Mouse (Mus musculus) small intestine, adult 2 months (tissue): ENCODE data around the gene Mcoln1. TPM values are rescaled to one million over a fixed set of nuclear protein-coding genes. Genes with fewer than 3 reads are reported as not detected.

Source experiments
- H3K27ac ChIP-seq: fragments of 200-500 bp; 2 replicates; pipeline ENCODE4 v1.5.1; 2012; ENCODE audit warnings: low read depth, low read length, control low read depth, inconsistent platforms; ENCODE audit not compliant: insufficient read depth
- H3K27me3 ChIP-seq: fragments of 200-500 bp; 2 replicates; pipeline ENCODE4 v1.6.1; 2012; ENCODE audit warnings: mild to moderate bottlenecking, moderate library complexity, low read length, inconsistent platforms; ENCODE audit not compliant: control insufficient read depth, insufficient read depth
- H3K36me3 ChIP-seq: fragments of 200-500 bp; 2 replicates; pipeline ENCODE4 v1.6.1; 2012; ENCODE audit warnings: mild to moderate bottlenecking, low read length, control low read depth, inconsistent platforms; ENCODE audit not compliant: control insufficient read depth, insufficient read depth
- H3K4me1 ChIP-seq: fragments of 200-500 bp; 2 replicates; pipeline ENCODE4 v1.6.1; 2012; ENCODE audit warnings: low read length, inconsistent platforms, mixed read lengths; ENCODE audit not compliant: control insufficient read depth, insufficient read depth, insufficient read length
- H3K4me3 ChIP-seq: fragments of 200-500 bp; 2 replicates; pipeline ENCODE4 v1.5.1; 2012; ENCODE audit warnings: low read depth, mild to moderate bottlenecking, control low read depth, inconsistent platforms, low read length, moderate library complexity
- CTCF ChIP-seq: fragments of 200-500 bp; IDR thresholded peaks from 2 replicates; pipeline ENCODE4 v1.5.1; 2012; ENCODE audit warnings: low read depth, mild to moderate bottlenecking, control low read depth, inconsistent platforms, low read length, moderate library complexity, mixed read lengths; ENCODE audit not compliant: insufficient replicate concordance, insufficient read length; ENCODE audit errors: extremely low read depth
- POLR2A ChIP-seq: fragments of 200-500 bp; IDR thresholded peaks from 2 replicates; pipeline ENCODE4 v1.6.1; 2012; ENCODE audit warnings: low read depth, mild to moderate bottlenecking, control low read depth, inconsistent platforms, low read length, moderate library complexity
- WGBS: fragments of 180-500 bp; shearing (Covaris S2); methylation state at CpG from one replicate; pipeline ENCODE4 v1.1.7; 2018; 5-methylcytosine and 5-hydroxymethylcytosine counted together
- polyA plus RNA-seq: library from polyadenylated mRNA; depleted of rRNA; stranded (reverse); fragments of >200 nt; gene quantifications from 2 replicates; pipeline ENCODE4 v1.2.3, GENCODE M21; 2012

The Mcoln1 gene
- polyA plus RNA-seq, 1 experiment, result 389 TPM

DNA sequence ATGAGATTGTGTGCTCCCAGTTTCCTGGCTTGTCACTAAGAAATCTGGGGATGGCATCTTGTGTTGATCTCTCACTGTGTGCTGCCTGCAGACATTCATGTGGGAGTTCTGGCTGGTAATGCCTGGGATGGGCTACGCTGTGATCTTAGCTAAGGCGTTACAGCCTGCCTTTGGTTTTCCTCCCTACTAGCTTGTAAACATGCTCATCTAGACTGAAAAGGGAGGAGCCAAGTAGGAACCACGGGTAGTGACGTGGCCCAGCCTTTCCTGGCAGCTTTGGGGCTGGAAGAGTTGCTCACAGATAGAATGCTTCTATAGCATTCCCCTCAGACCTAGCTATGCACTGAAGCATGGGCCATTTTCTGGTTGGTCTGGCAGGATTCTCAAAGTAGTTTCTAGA lies 2.0 kb downstream of the Mcoln1 start:
- no peak overlapping the region for H3K27ac ChIP-seq
- H3K27me3 ChIP-seq, result no peaks in the 10 kb centered on the region
- 49% methylated on average over 4 of the region's 4 CpGs for WGBS
- TF ChIP-seq CTCF (no peak), POLR2A (no peak)
- H3K4me3 ChIP-seq, result no peak overlapping the region
- peaks cover 10% of the 10 kb centered on the region; the same call in 1 of the 2 replicates for H3K4me1 ChIP-seq
- H3K36me3 ChIP-seq, result peaks cover 8% of the 10 kb centered on the region; the same call in 1 of the 2 replicates

DNA sequence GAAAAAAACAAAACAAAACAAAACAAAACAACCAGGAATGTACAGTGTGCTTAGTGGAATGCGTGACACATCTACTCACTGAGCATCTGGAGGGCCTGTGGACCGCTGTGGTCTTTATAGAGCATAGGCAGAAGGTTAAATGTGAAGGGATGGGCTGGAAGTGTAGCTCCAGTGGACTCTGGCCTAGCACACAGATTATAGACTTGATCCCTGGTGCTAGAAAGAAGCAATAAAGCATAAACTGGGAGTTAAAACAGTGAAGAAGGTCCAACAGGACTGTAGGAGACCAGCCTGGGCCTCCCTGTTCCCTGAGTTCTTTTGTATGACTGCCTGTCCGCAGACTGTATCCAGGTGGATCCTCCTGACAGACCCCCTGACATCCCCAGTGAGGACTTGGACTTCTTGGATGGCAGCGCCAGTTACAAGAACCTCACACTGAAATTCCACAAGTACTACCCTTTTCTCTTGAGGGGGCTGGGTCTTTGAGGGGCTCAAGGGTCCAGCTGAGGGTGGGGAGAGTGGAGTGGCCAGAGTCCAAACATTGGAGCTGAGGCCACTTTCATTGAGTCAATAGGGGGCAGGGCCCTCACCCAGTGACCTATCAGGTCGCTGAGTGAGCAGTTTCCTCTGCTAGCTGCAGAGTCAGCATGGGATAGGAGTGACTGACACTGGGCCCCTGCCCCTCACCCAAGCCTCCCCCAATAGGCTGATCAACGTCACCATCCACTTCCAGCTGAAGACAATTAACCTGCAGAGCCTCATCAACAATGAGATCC lies 7.9 kb downstream of the Mcoln1 start:
- H3K4me3 ChIP-seq, result no peak overlapping the region
- peaks cover 12% of the 10 kb centered on the region; the same call in 1 of the 2 replicates for H3K4me1 ChIP-seq
- H3K36me3 ChIP-seq, result peaks cover 16% of the 10 kb centered on the region; the same call in 1 of the 2 replicates
- no peak for TF ChIP-seq POLR2A
- TF ChIP-seq CTCF, result no peak
- H3K27me3 ChIP-seq, result no peaks in the 10 kb centered on the region
- H3K27ac ChIP-seq, result peak overlapping the region; percentile 74
- 79% methylated on average over 6 of the region's 6 CpGs for WGBS

DNA sequence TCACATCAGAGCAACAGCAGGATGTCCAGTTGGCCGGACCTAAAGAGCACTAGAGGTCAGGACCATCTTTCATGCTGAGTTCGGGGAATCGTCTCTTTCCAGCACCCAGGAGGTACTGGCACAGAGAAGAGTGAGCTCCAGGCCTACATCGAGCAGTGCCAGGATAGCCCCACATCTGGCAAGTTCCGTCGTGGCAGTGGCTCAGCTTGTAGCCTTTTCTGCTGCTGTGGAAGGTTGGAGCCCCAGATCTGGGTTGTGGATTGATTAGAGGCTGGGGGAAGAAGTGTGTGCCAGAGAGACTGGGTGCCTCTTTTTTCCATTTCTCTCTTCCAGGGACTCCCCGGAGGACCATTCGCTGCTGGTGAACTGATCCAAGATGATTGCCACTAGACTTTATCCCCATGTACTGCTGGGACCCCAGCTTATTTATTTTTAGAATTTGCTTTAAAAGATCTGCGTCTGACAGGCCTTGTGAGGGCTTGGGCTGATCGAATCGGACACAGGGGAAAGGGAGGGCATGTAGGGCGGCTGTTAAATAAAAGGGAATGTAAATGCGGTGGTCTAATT lies 14.5 kb downstream of the Mcoln1 start:
- H3K4me3 ChIP-seq, result peak overlapping the region; percentile 75
- WGBS, result 35% methylated on average over 13 of the region's 13 CpGs

DNA sequence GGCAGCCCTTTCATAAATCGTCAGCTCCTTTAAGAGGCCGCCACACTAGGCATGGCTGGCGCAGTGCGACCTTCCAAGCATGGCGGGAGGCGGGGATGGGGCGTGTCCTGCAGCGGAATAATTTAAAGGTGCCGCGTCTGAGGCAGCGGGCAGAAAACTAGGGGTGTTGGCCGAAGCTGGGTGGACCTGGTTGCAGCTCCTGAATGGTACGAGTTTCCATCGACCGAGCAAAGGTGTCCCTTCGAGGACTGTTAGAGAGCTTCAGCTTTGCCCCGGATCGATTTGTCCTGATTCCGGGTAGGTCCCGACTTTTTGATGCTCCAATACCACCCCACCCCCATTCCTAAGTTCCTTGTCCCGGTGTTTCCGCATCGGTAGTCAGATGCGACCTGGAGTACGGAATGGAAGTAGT lies 15.0 kb downstream of the Mcoln1 start, which contains the start of gene Pnpla6:
Gene Pnpla6, plus strand, starts transcription at position 125 of the 412 bp plus-strand sequence.
- WGBS, result under 1% methylated on average over 25 of the region's 25 CpGs
- TF ChIP-seq CTCF (no peak), POLR2A (peak; percentile 95)
- H3K36me3 ChIP-seq, result no peaks in the 10 kb centered on the region; the same call in 1 of the 2 replicates
- peak within 1 kb of the TSS; percentile 81 for H3K27ac ChIP-seq
- H3K27me3 ChIP-seq, result no peaks in the 10 kb centered on the region
- H3K4me1 ChIP-seq, result peaks cover 6% of the 10 kb centered on the region
- peak within 1 kb of the TSS; percentile 75 for H3K4me3 ChIP-seq

More for the DNA sequence above, 14.5 kb downstream of the Mcoln1 start:
- no peaks in the 10 kb centered on the region; the same call in 1 of the 2 replicates for H3K36me3 ChIP-seq
- no peak overlapping the region for H3K27ac ChIP-seq
- H3K4me1 ChIP-seq, result peaks cover 6% of the 10 kb centered on the region
- no peaks in the 10 kb centered on the region for H3K27me3 ChIP-seq
- TF ChIP-seq POLR2A, result no peak

DNA sequence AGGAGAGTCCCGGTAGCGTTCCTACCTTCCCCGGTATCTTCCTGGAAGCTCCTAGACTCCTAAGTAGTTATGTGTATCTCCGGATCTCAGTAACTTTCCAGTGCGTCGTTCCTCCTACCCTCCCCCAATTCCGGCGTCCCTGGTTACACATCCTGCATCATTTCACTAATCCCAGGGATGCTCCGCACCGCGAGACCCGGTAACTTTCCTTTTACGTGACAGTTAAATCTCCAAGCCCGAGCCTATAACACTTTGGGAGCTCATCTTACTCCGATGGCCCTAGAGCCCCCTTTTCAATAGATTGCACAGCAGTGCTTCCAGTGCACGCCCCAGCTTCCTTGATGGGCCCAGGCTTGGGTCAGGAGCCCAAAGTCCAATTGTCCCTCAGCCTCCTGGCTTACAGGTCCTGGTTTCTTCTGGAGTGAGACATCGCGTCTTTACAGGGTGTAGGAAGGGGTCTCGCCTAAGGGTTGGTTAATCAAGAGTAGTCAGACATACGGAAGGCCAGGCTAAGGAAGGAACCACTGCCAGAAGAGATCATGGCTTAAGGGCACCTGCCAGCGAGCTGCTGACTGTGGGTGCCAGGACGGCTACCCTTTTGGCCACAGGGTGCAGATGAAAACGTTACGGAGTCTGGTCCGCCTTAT lies 15.6 kb downstream of the Mcoln1 start:
- under 1% methylated on average over 25 of the region's 25 CpGs for WGBS
- H3K4me3 ChIP-seq, result peak overlapping the region; percentile 75
- no peaks in the 10 kb centered on the region for H3K27me3 ChIP-seq
- peaks cover 2% of the 10 kb centered on the region; the same call in 1 of the 2 replicates for H3K36me3 ChIP-seq
- TF ChIP-seq POLR2A (peak; percentile 38; the same call in 1 of the 2 replicates), CTCF (no peak)
- H3K4me1 ChIP-seq, result peaks cover 6% of the 10 kb centered on the region
- peak overlapping the region; percentile 81 for H3K27ac ChIP-seq

DNA sequence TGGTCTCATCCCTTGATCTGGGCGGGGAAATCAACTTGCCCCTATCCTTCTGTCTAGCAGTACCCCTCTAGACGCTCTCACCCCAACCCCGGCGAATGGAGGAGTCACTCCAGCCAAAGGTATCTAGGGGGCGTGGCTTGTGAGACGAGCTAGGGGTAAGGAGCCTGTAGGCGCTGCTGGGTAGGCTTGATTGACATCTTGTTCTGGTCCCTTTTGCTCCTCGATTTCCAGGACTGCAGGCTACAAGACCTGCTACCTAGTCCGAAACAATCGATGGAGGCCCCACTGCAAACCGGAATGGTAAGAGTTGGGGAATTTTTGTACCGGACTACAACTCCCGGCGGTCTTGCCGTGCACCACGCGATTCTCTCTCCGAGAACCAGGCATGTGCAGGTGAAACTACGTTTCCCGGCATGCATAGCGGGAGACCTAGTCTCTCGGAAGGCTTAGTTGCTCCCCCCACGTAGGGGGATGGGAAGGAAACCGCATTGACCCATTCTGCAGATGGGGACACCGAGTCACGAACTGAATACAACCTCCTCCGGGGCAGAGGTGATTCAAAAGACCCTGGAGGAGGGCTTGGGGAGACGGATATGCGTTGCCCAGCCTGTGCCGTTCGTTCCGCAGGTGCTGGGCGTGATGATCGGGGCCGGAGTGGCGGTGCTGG lies 16.3 kb downstream of the Mcoln1 start:
- H3K36me3 ChIP-seq, result peaks cover 8% of the 10 kb centered on the region
- peaks cover 6% of the 10 kb centered on the region for H3K4me1 ChIP-seq
- peak overlapping the region; percentile 75 for H3K4me3 ChIP-seq
- no peaks in the 10 kb centered on the region for H3K27me3 ChIP-seq
- WGBS, result 1% methylated on average over 36 of the region's 36 CpGs
- TF ChIP-seq POLR2A, result peak; percentile 55; the same call in 1 of the 2 replicates
- TF ChIP-seq CTCF, result no peak
- H3K27ac ChIP-seq, result peak overlapping the region; percentile 81
